Mouse (Mus musculus) lung, adult 2 months (tissue): ENCODE measurements around the gene Pnp.

Experiments
- CTCF ChIP-seq: fragments of 200-500 bp; IDR thresholded peaks from 2 replicates; pipeline ENCODE4 v1.5.1; 2011; ENCODE audit warnings: mild to moderate bottlenecking, low read length, control low read depth; ENCODE audit not compliant: insufficient read depth
- POLR2A ChIP-seq: fragments of 200-500 bp; IDR thresholded peaks from 2 replicates; pipeline ENCODE4 v1.6.1; 2011; ENCODE audit warnings: low read depth, mild to moderate bottlenecking, control low read depth, low read length, borderline replicate concordance; ENCODE audit errors: extremely low read depth

DNA sequence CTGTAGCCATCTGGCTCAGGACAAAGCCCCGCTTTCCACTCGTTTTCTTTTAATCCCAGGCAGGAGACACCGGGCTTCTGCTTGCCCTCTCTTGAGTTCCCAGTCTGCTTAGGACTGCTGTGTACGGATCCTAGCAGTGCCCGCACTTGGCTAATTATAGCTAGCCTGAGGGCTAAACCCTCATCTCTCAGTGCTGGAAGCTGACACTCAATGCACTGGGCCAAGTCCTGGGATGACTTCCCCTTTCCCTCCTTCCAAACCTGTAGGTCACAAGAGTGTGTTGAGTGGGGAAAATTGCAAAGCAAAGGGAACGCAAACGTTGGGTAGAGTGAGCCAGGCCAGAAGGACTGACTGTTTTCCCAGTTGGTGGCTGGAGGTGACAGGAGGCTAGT, 33.5 kb upstream of the Pnp start, which contains the start of gene Klhl33:
- TF ChIP-seq CTCF (no peak), POLR2A (no peak)
